Mouse (Mus musculus) liver, embryonic 12.5 days (tissue): Measurements from ENCODE around the gene Tsr3. TPM values are rescaled to one million over a fixed set of nuclear protein-coding genes. Genes with fewer than 3 reads are reported as not detected.
"Not testable (repeated sequence)": the region's sequence is repeated elsewhere in the genome, so short reads cannot be mapped to it uniquely, and the experiment has no call there.

Experiments used
- ATAC-seq: fragments of 200-750 bp; cut with Nextera tagmentation; 2 replicates; pipeline ENCODE4 v1.8.0; 2017; ENCODE audit warnings: moderate number of reproducible peaks, mild to moderate bottlenecking, moderate library complexity
- H3K27ac ChIP-seq: fragments of 300-500 bp; sonication (generic); 2 replicates; pipeline ENCODE4 v1.5.1; 2016; ENCODE audit warnings: mild to moderate bottlenecking
- H3K27me3 ChIP-seq: fragments of 300-500 bp; sonication (generic); replicated peaks from 2 replicates; pipeline ENCODE4 v1.6.1; 2016; ENCODE audit warnings: mild to moderate bottlenecking, moderate library complexity
- H3K36me3 ChIP-seq: fragments of 300-500 bp; sonication (generic); 2 replicates; pipeline ENCODE4 v1.6.1; 2016; ENCODE audit warnings: mild to moderate bottlenecking, moderate library complexity
- H3K4me1 ChIP-seq: fragments of 300-500 bp; sonication (generic); 2 replicates; pipeline ENCODE4 v1.6.1; 2016
- H3K4me2 ChIP-seq: fragments of 300-500 bp; sonication (generic); 2 replicates; pipeline ENCODE4 v1.6.1; 2016; ENCODE audit warnings: mild to moderate bottlenecking, moderate library complexity
- H3K4me3 ChIP-seq: fragments of 300-500 bp; sonication (generic); 2 replicates; pipeline ENCODE4 v1.5.1; 2016; ENCODE audit warnings: mild to moderate bottlenecking, moderate library complexity
- H3K9ac ChIP-seq: fragments of 300-500 bp; sonication (generic); 2 replicates; pipeline ENCODE4 v1.6.1; 2016; ENCODE audit warnings: mild to moderate bottlenecking, moderate library complexity
- H3K9me3 ChIP-seq: fragments of 300-500 bp; sonication (generic); replicated peaks from 2 replicates; pipeline ENCODE4 v1.6.1; 2016; ENCODE audit warnings: mild to moderate bottlenecking, moderate library complexity
- WGBS: fragments of 180-500 bp; shearing (Covaris S2); methylation state at CpG from one replicate; pipeline ENCODE4 v1.1.7; 2016; ENCODE audit not compliant: insufficient replicate concordance; 5-methylcytosine and 5-hydroxymethylcytosine counted together
- polyA plus RNA-seq: library from polyadenylated mRNA; unstranded; fragments of >200 nt; fragmentation: Nextera tagmentation; extraction: Ambion mirVana; gene quantifications from 2 replicates; pipeline ENCODE4 v1.2.1, GENCODE M21; 2016

The Tsr3 gene
- polyA plus RNA-seq, 1 experiment from 2014 or later, result 33.3 TPM

DNA sequence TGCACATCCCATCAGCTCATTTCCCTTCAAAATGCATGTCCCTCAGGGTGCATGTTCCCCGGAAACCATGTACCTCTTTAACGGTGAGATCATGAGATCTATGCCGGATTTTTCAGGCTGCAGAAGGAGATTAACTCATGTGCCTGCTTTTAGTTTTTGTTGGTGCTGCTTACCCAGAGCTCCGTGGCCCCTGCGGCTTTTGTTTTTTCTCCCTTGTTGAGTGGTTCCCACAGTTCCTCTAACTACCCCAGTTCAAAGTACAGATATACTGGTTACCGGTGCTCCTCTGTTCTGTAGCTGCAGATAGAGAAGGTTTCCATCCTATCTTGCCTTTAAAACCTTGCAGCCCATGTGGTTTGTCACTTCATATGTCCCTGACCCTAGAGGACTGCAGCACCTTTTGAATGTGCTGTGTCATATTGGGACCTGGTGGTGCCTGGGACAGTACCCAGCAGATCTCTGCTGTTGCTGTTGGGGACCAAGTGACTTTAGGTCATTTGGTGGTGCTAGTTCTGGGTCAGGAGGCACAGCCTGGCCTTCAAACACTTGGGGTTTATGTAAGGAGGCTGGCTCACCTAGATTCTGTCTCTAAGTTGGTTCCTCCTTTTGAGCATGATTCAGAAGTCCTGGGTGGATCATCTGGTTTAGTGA is 16.9 kb upstream of the Tsr3 start:
- Histone ChIP-seq H3K36me3 (peaks cover 36% of the 10 kb centered on the region), H3K4me2 (peak overlapping the region; percentile 89), H3K4me3 (peak overlapping the region; percentile 80), H3K4me1 (peaks cover 69% of the 10 kb centered on the region), H3K27ac (peak overlapping the region; percentile 99), H3K9ac (peak overlapping the region; percentile 89), H3K9me3 (no peaks in the 10 kb centered on the region), H3K27me3 (no peaks in the 10 kb centered on the region)
- ATAC-seq, result peak; percentile 64
- WGBS, result 8% methylated on average over 6 of the region's 6 CpGs

DNA sequence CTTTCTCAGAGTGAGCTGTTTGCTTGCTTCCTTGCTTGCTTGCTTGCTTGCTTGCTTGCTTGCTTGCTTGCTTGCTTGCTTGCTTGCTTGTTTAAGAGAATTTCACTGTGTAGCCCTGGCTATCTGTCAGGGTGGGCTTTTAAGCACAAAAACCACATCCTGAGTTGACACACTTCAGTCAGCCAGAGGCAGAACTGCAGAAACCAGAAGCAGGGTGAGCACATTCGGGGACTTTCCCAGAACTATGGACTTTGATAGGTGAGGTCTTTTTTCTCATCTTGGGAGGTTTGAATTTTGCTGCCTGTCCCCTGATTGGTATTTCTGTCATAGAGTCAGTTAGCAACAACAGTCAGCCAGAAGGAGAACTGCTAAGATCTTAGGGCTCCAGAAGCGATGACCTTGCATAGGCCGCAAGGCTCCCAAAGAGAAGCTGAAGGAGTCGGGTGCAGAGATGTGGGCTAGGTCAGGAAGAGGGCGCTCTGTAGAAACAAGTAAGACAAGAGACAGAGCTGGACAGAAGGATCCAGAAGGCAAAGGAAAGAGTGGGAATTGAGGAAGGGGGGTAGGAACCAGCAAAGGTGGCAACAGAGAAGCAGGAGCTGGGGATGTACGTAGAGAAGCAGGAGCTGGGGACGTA is 15.3 kb upstream of the Tsr3 start:
- H3K4me1 ChIP-seq, result peaks cover 74% of the 10 kb centered on the region
- H3K9me3 ChIP-seq, result no peaks in the 10 kb centered on the region
- no peaks in the 10 kb centered on the region for H3K27me3 ChIP-seq
- H3K4me3 ChIP-seq, result peak overlapping the region; percentile 80
- H3K9ac ChIP-seq, result peak overlapping the region; percentile 89
- H3K36me3 ChIP-seq, result peaks cover 40% of the 10 kb centered on the region
- WGBS, result 56% methylated on average over 7 of the region's 7 CpGs
- ATAC-seq, result no peak
- H3K27ac ChIP-seq, result peak overlapping the region; percentile 99
- H3K4me2 ChIP-seq, result peak overlapping the region; percentile 89

DNA sequence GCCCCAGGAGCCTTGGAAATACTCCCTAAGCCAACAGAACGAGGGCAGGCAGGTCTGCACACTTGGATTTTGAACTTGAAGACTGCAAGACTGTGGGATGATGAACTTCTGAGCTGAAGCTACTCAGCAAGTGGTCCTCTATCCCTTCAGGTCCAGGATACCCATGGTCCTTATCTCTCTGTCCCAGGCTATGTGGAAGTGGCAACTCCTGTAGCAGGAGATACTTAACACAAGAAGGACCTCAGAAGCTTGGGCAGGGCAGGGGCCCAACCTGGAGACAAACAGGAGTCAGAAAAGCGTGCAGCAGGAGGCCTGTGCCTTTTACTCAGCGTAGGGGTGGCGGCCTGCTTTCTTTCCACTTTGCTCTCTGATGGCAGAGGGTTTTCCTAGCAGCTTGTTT is 14.3 kb upstream of the Tsr3 start:
- Histone ChIP-seq H3K4me2 (peak overlapping the region; percentile 89), H3K27ac (peak overlapping the region; percentile 99), H3K27me3 (no peaks in the 10 kb centered on the region), H3K4me1 (peaks cover 69% of the 10 kb centered on the region), H3K9me3 (no peaks in the 10 kb centered on the region), H3K36me3 (peaks cover 50% of the 10 kb centered on the region), H3K4me3 (peak overlapping the region; percentile 80), H3K9ac (peak overlapping the region; percentile 89)
- ATAC-seq, result peak; percentile 76
- 26% methylated on average over 4 of the region's 4 CpGs for WGBS

DNA sequence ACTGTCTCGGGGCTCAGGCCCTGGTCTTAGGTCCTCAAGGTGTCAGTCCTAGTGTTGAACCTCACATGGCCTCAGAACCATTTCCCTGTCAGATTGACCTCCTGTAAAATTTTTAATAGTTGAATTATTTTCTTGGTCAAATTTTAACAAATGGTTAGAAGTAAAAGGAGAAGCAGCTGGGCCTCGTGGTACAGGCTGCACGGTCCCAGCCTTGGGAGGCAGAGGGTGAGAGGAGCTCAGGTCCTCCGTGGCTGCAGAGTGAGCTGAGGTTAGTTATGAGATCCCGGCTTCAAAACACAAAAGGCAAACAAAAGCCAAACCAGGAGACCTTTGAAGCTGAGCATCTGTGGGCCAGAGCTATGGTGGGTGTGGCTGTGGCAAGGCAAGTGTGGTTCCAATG is 12.0 kb upstream of the Tsr3 start:
- no peaks in the 10 kb centered on the region for H3K9me3 ChIP-seq
- H3K36me3 ChIP-seq, result peaks cover 60% of the 10 kb centered on the region
- ATAC-seq, result no peak
- no peaks in the 10 kb centered on the region for H3K27me3 ChIP-seq
- H3K4me1 ChIP-seq, result peaks cover 57% of the 10 kb centered on the region
- no peak overlapping the region; the same call in 1 of the 2 replicates for H3K9ac ChIP-seq
- H3K4me3 ChIP-seq, result no peak overlapping the region
- peak overlapping the region; percentile 89 for H3K4me2 ChIP-seq
- 91% methylated on average over 5 of the region's 5 CpGs for WGBS
- peak overlapping the region; percentile 99; the same call in 1 of the 2 replicates for H3K27ac ChIP-seq

DNA sequence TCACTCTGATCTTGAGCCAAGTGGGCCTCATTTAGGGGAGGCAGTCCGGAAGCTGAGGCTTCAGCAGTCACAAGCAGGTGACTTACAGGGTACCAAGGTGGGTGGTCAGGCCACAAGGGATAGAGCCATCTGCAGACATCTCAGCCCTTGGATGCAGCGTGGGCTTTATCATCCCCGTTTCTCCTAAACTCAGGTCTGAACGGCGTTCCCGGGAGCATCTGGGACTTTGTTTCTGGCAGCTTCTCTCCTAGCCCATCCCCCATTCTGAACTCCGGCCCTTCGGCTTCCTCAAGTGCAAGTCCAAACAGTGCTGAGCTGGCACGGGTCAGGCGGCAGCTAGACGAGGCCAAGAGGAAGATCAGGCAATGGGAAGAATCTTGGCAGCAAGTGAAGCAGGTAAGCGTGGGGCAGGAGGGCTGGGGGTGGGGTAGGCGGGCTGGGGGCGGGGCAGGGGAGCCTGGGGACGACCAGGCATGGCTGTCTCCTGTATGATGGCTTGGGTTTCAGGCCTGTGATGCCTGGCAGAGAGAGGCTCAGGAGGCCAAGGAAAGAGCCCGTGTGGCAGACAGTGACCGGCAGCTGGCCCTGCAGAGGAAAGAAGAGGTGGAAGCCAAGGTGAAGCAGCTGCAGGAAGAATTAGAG is 9.8 kb upstream of the Tsr3 start:
- not testable (repeated sequence) for H3K4me3 ChIP-seq, H3K27me3 ChIP-seq, H3K4me2 ChIP-seq, H3K9me3 ChIP-seq, H3K27ac ChIP-seq, H3K9ac ChIP-seq, ATAC-seq
- peaks cover 37% of the 10 kb centered on the region for H3K4me1 ChIP-seq
- peaks cover 69% of the 10 kb centered on the region for H3K36me3 ChIP-seq
- WGBS, result 75% methylated on average over 17 of the region's 17 CpGs

DNA sequence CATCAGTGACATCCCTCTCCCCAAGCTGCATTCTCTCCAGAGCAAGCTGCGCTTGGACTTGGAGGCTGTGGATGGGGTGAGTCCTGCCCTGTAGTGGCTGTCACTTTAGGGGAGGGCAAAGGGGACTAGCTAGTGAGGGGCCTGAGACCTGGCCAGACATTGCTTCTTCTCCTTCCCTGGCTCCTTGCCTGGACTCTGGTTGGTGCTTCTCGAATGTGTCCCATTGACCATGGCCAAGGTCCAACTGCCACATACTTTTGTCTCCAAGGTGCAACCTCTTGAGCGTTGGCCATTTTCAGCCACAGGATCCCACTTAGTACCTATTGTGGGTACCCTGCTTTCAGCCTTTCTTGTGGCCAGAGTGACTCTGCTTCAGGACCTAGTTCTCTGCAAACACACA is 9.3 kb upstream of the Tsr3 start:
- H3K4me1 ChIP-seq, result peaks cover 31% of the 10 kb centered on the region
- H3K36me3 ChIP-seq, result peaks cover 75% of the 10 kb centered on the region
- H3K9me3 ChIP-seq, result no peaks in the 10 kb centered on the region
- H3K4me3 ChIP-seq, result no peak overlapping the region
- no peak overlapping the region for H3K4me2 ChIP-seq
- WGBS, result 95% methylated on average over 3 of the region's 3 CpGs
- H3K9ac ChIP-seq, result no peak overlapping the region
- no peak overlapping the region for H3K27ac ChIP-seq
- no peak for ATAC-seq
- H3K27me3 ChIP-seq, result no peaks in the 10 kb centered on the region

DNA sequence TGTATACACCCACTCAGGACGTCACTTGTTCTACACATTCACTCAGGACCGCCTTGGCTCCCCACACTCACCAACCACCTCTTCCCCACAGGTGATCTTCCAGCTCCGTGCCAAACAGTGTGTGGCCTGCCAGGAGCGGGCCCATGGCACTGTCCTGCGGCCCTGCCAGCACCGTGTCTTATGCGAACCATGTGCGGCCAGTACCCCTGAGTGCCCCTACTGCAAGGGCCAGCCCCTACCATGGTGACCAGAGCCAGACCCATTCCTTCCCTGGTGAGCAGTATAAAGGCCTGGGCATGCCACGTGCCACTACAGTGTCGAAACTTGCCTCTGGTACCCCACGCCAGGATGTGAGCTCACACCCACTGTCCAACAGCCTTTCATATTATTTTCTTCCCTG is 8.3 kb upstream of the Tsr3 start:
- H3K9ac ChIP-seq, ATAC-seq: not testable (repeated sequence)
- 90% methylated on average over 7 of the region's 11 CpGs for WGBS

DNA sequence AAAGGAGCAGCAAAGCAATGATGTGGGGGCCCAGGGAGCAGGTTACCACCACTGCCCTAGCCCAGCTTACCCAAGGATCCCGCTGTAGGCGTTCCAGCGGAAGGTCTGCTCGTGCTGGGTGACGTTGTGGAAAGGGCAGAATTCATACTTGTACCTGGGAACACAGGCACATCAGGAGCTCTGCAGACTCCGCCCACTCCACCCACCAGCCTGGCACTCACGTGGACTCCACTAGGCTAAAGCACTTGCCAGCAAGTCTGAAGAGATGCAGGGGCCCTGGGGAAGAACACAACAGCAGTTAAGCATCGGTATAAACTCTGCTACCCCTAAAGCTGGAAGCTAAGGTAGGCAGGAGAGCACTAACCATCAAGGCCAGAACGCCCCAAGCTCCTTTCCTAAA is 4.3 kb upstream of the Tsr3 start:
- Histone ChIP-seq H3K9me3 (no peaks in the 10 kb centered on the region), H3K4me1 (peaks cover 12% of the 10 kb centered on the region), H3K27me3 (no peaks in the 10 kb centered on the region), H3K4me2 (no peak overlapping the region), H3K27ac (no peak overlapping the region), H3K9ac (no peak overlapping the region), H3K36me3 (peaks cover 33% of the 10 kb centered on the region), H3K4me3 (no peak overlapping the region)
- WGBS, result 82% methylated on average over 9 of the region's 9 CpGs
- ATAC-seq, result no peak

More for the DNA sequence above, 8.3 kb upstream of the Tsr3 start:
- H3K9me3 ChIP-seq, H3K27ac ChIP-seq, H3K4me3 ChIP-seq, H3K27me3 ChIP-seq, H3K4me2 ChIP-seq: not testable (repeated sequence)
- Histone ChIP-seq H3K4me1 (peaks cover 22% of the 10 kb centered on the region), H3K36me3 (peaks cover 73% of the 10 kb centered on the region)

DNA sequence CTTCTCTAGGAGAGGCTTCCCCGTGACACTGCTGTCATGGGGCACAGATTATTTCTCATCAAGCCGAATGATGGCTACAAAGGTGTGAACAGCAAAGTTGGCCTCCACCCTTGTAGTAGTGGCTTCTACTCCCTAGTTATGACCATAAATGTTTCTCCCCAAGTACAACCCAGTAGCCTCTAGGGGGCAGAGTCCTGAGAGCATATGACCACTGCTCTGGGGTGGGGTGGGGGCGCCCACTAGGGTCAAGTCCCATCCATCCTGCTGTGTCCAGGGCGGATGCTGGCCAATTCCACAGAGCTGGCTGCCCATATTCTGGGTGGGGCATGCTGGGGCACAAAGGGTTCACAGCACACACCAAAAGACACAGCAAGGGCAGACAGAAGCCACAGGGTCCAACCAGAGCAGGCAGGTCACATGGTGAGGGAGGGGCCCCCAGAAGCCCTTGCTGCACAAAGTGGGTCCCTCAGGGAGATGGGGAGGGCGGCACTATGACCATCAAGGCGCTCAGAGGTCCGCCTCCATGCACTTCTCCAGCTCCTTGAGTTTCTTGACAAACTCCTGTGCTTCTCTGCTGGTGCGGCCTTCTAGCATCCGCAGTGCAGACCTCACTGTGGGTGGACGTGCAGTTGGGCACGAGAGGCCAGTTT is 3.3 kb downstream of the Tsr3 start:
- Histone ChIP-seq H3K9ac (no peak overlapping the region), H3K4me2 (no peak overlapping the region), H3K9me3 (no peaks in the 10 kb centered on the region), H3K4me3 (no peak overlapping the region), H3K27ac (no peak overlapping the region), H3K36me3 (peaks cover 35% of the 10 kb centered on the region), H3K27me3 (peaks cover 16% of the 10 kb centered on the region; the same call in 1 of the 2 replicates), H3K4me1 (peaks cover 24% of the 10 kb centered on the region)
- 84% methylated on average over 11 of the region's 11 CpGs for WGBS
- no peak for ATAC-seq

DNA sequence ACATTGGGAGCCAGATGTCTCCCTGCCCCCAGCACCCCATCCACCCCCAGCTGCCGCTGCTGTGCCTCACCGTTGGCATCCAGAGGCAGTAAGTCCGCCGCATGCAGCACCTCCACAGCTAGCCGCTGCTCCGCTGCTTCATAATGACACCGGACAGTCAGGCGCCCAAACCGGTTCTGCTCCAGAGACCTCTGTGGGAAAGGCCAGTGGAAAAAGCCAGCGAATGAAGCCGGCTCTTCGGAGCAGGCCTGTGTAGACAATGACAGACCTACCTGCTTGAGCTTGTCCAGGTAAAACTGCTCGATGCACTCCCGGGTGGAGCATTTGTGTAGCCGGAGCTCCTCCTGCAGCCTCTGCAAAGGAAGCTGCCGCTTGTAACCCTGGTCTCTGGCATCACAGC is 4.3 kb downstream of the Tsr3 start:
- H3K27me3 ChIP-seq, result peaks cover 25% of the 10 kb centered on the region; the same call in 1 of the 2 replicates
- WGBS, result 89% methylated on average over 16 of the region's 16 CpGs
- H3K9me3 ChIP-seq, result no peaks in the 10 kb centered on the region
- H3K27ac ChIP-seq, result no peak overlapping the region
- no peak overlapping the region for H3K4me2 ChIP-seq
- peaks cover 35% of the 10 kb centered on the region for H3K36me3 ChIP-seq
- H3K4me3 ChIP-seq, result no peak overlapping the region
- no peak for ATAC-seq
- H3K9ac ChIP-seq, result no peak overlapping the region
- H3K4me1 ChIP-seq, result peaks cover 20% of the 10 kb centered on the region

DNA sequence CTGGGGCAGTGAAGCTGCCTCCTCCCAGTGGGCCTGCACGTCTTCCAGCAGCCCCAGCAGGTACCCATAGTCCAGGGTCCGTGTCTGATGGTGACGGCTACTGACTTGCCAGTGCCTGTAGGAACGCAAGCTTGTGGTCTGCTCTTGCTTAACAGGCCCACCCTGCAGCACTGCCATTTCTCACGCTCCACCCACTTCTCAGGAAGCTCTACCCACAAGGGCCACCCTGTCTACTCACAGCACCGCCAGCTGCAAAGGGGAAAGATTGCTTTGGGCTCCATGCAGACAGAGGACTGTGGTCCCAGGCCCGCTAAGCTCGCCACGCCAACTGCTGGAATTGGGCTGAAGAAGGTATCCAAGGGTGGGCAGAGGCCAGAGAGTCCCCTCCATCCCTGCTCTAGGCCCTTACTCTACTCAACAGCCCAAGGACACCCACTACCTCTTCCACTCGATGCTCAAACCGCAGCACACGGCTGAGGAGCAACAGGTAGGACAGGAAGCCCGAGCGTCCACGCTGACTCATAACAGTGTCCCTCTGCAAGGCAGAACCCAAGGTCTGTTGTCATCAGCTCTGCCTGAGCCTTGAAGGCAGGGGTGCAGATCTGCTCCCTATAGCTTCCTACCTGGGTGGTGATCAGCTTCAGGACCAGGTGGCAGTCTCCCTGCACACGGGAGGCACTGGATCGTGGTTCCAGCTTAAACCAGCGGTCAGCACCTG is 8.2 kb downstream of the Tsr3 start:
- no peak overlapping the region for H3K27ac ChIP-seq
- no peak overlapping the region for H3K4me3 ChIP-seq
- peaks cover 18% of the 10 kb centered on the region for H3K36me3 ChIP-seq
- H3K4me1 ChIP-seq, result no peaks in the 10 kb centered on the region
- H3K9ac ChIP-seq, result no peak overlapping the region
- 48% methylated on average over 18 of the region's 18 CpGs for WGBS
- H3K9me3 ChIP-seq, result no peaks in the 10 kb centered on the region
- no peak for ATAC-seq
- H3K27me3 ChIP-seq, result peaks cover 57% of the 10 kb centered on the region
- no peak overlapping the region for H3K4me2 ChIP-seq
